Mouse (Mus musculus) bone marrow, adult 2 months (tissue): ENCODE results near the gene Meltf. TPM values are rescaled to one million over a fixed set of nuclear protein-coding genes. Genes with fewer than 3 reads are reported as not detected.

Source experiments
- H3K27ac ChIP-seq: fragments of 200-500 bp; 2 replicates; pipeline ENCODE4 v1.5.1; 2012; ENCODE audit warnings: low read depth, mild to moderate bottlenecking, control low read depth, inconsistent platforms, low read length; ENCODE audit not compliant: control insufficient read depth, poor library complexity, insufficient read depth
- H3K4me1 ChIP-seq: fragments of 200-500 bp; 2 replicates; pipeline ENCODE4 v1.6.1; 2011; ENCODE audit warnings: low read length; ENCODE audit not compliant: control insufficient read depth, insufficient read depth
- H3K4me3 ChIP-seq: fragments of 200-500 bp; replicated peaks from 2 replicates; pipeline ENCODE3; 2011; ENCODE audit warnings: mild to moderate bottlenecking, low read depth, low read length, control low read depth; ENCODE audit not compliant: control insufficient read depth
- CTCF ChIP-seq: fragments of 200-500 bp; IDR thresholded peaks from 2 replicates; pipeline ENCODE4 v1.5.1; 2011; ENCODE audit warnings: low read length, control low read depth; ENCODE audit not compliant: control insufficient read depth, insufficient read depth
- POLR2A ChIP-seq: fragments of 200-500 bp; IDR thresholded peaks from 2 replicates; pipeline ENCODE4 v1.6.1; 2011; ENCODE audit warnings: low read depth, mild to moderate bottlenecking, control low read depth, low read length, borderline replicate concordance; ENCODE audit not compliant: control insufficient read depth
- WGBS: fragments of 180-500 bp; shearing (Covaris S2); methylation state at CpG from one replicate; pipeline ENCODE4 v1.1.7; 2018; 5-methylcytosine and 5-hydroxymethylcytosine counted together
- polyA plus RNA-seq: library from polyadenylated mRNA; stranded (reverse); fragments of >200 nt; gene quantifications from 2 replicates; pipeline ENCODE4 v1.2.4, GENCODE M21; 2011; ENCODE audit warnings: low replicate concordance; ENCODE audit not compliant: missing spikeins, insufficient read depth, insufficient read length

Meltf gene
- polyA plus RNA-seq, 1 experiment, result not detected

GRCm38 (mm10) chr16:31863920-31864319 is 14.7 kb upstream of the Meltf start:
- 88% methylated on average over 5 of the region's 5 CpGs for WGBS
- TF ChIP-seq POLR2A (no peak), CTCF (no peak)
- no peak overlapping the region for H3K27ac ChIP-seq
- no peak overlapping the region for H3K4me3 ChIP-seq
- H3K4me1 ChIP-seq, result no peaks in the 10 kb centered on the region

- no peaks in the 10 kb centered on the region for H3K4me1 ChIP-seq
- WGBS, result 90% methylated on average over 3 of the region's 3 CpGs
- TF ChIP-seq CTCF (no peak), POLR2A (no peak)
- no peak overlapping the region for H3K4me3 ChIP-seq
- no peak overlapping the region for H3K27ac ChIP-seq
Measured at GRCm38 (mm10) chr16:31865242-31865641, 13.4 kb upstream of the Meltf start.

- Histone ChIP-seq H3K4me3 (no peak overlapping the region), H3K27ac (no peak overlapping the region), H3K4me1 (no peaks in the 10 kb centered on the region)
- TF ChIP-seq POLR2A (no peak), CTCF (no peak)
- 60% methylated on average over 3 of the region's 3 CpGs for WGBS
Measured at GRCm38 (mm10) chr16:31866911-31867310, 11.7 kb upstream of the Meltf start.

- no peaks in the 10 kb centered on the region for H3K4me1 ChIP-seq
- no peak overlapping the region for H3K4me3 ChIP-seq
- no peak for TF ChIP-seq CTCF
- no peak for TF ChIP-seq POLR2A
- no peak overlapping the region for H3K27ac ChIP-seq
- 75% methylated on average over 4 of the region's 4 CpGs for WGBS
Measured at GRCm38 (mm10) chr16:31867736-31868135, 10.9 kb upstream of the Meltf start.

GRCm38 (mm10) chr16:31873721-31874120 is 4.9 kb upstream of the Meltf start:
- no peak overlapping the region for H3K27ac ChIP-seq
- H3K4me3 ChIP-seq, result no peak overlapping the region
- H3K4me1 ChIP-seq, result no peaks in the 10 kb centered on the region
- TF ChIP-seq CTCF (no peak), POLR2A (no peak)
- 91% methylated on average over 8 of the region's 8 CpGs for WGBS

GRCm38 (mm10) chr16:31875391-31875790 is 3.2 kb upstream of the Meltf start:
- Histone ChIP-seq H3K4me1 (no peaks in the 10 kb centered on the region), H3K27ac (no peak overlapping the region), H3K4me3 (no peak overlapping the region)
- 87% methylated on average over 4 of the region's 4 CpGs for WGBS
- TF ChIP-seq CTCF (no peak), POLR2A (no peak)

GRCm38 (mm10) chr16:31876386-31876785 is 2.2 kb upstream of the Meltf start:
- WGBS, result 69% methylated on average over 10 of the region's 10 CpGs
- Histone ChIP-seq H3K4me3 (no peak overlapping the region), H3K27ac (no peak overlapping the region), H3K4me1 (no peaks in the 10 kb centered on the region)
- TF ChIP-seq CTCF (no peak), POLR2A (no peak)

- WGBS, result 76% methylated on average over 6 of the region's 6 CpGs
- no peak overlapping the region for H3K27ac ChIP-seq
- H3K4me3 ChIP-seq, result no peak overlapping the region
- TF ChIP-seq POLR2A, result no peak
- no peaks in the 10 kb centered on the region for H3K4me1 ChIP-seq
Measured at GRCm38 (mm10) chr16:31878052-31878451, 558 bp upstream of the Meltf start.

- WGBS, result 71% methylated on average over 8 of the region's 8 CpGs
- H3K4me1 ChIP-seq, result no peaks in the 10 kb centered on the region
- no peak for TF ChIP-seq POLR2A
- no peak for TF ChIP-seq CTCF
- no peak overlapping the region for H3K4me3 ChIP-seq
- no peak overlapping the region for H3K27ac ChIP-seq
Measured at GRCm38 (mm10) chr16:31880146-31880840, 1.7 kb downstream of the Meltf start.
